Mouse (Mus musculus) CH12.LX (cell line): ENCODE data around the gene Rai14.

ENCODE experiments used
- CHD1 ChIP-seq: IDR thresholded peaks from 2 replicates; pipeline ENCODE4 v1.6.1; 2012; ENCODE audit warnings: low read depth, low read length, improper control_type of control experiment, inconsistent platforms
- CHD2 ChIP-seq: IDR thresholded peaks from 2 replicates; pipeline ENCODE4 v1.6.1; 2011; ENCODE audit warnings: low read length, improper control_type of control experiment
- CTCF ChIP-seq, 2 experiments: IDR thresholded peaks in 1 of 2; conservative IDR thresholded peaks in 1 of 2; 2 replicates each; pipeline ENCODE4 v1.5.1; 2011 to 2012; ENCODE audit warnings: low read depth in 2 of 2, low read length in 2 of 2, improper control_type of control experiment in 1 of 2, inconsistent platforms in 1 of 2, mild to moderate bottlenecking in 1 of 2, moderate library complexity in 1 of 2
- EP300 ChIP-seq: IDR thresholded peaks from 2 replicates; pipeline ENCODE4 v1.6.1; 2011; ENCODE audit warnings: low read length, improper control_type of control experiment
- GABPA ChIP-seq: IDR thresholded peaks from 2 replicates; pipeline ENCODE4 v1.6.1; 2012; ENCODE audit warnings: low read depth, low read length, improper control_type of control experiment, inconsistent platforms; ENCODE audit not compliant: insufficient replicate concordance
- MAX ChIP-seq: IDR thresholded peaks from 2 replicates; pipeline ENCODE4 v1.6.1; 2011; ENCODE audit warnings: low read length, improper control_type of control experiment
- NELFE ChIP-seq: IDR thresholded peaks from 2 replicates; pipeline ENCODE4 v1.6.1; 2011; ENCODE audit warnings: low read depth, low read length, improper control_type of control experiment
- POLR2A ChIP-seq: IDR thresholded peaks from 2 replicates; pipeline ENCODE4 v1.6.1; 2011; ENCODE audit warnings: low read depth, mild to moderate bottlenecking, improper control_type of control experiment, low read length
- POLR2AphosphoS2 ChIP-seq: IDR thresholded peaks from 2 replicates; pipeline ENCODE4 v1.6.1; 2011; ENCODE audit warnings: low read depth, low read length, improper control_type of control experiment
- USF1 ChIP-seq: IDR thresholded peaks from 2 replicates; pipeline ENCODE4 v1.6.1; 2014; ENCODE audit warnings: low read depth, mild to moderate bottlenecking, inconsistent platforms, low read length, improper control_type of control experiment
- ZKSCAN1 ChIP-seq: IDR thresholded peaks from 2 replicates; pipeline ENCODE4 v1.6.1; 2012; ENCODE audit warnings: low read depth, inconsistent platforms, low read length, improper control_type of control experiment, borderline replicate concordance
- ZNF384 ChIP-seq: IDR thresholded peaks from 2 replicates; pipeline ENCODE4 v1.6.1; 2012; ENCODE audit warnings: low read depth, low read length, improper control_type of control experiment, inconsistent platforms

- TF ChIP-seq ZNF384, result no peak
- TF ChIP-seq NELFE, result no peak
- no peak for TF ChIP-seq ZKSCAN1
- no peak for TF ChIP-seq EP300
- no peak for TF ChIP-seq CHD2
- no peak for TF ChIP-seq CTCF (conservative IDR thresholded peaks at IDR 0.05 in 1 of 2, IDR thresholded peaks at IDR 0.05 in 1 of 2; ENCODE audit: low read depth in 2 of 2, low read length in 2 of 2)
- TF ChIP-seq MAX, result no peak
- no peak for TF ChIP-seq POLR2AphosphoS2
- TF ChIP-seq GABPA, result no peak
- no peak for TF ChIP-seq USF1
- no peak for TF ChIP-seq POLR2A
- no peak for TF ChIP-seq CHD1
Measured at GRCm38 (mm10) chr15:10631541-10631940, 82.9 kb downstream of the Rai14 start.
